Mouse (Mus musculus): Measurements from ENCODE around the gene Gpn3.

- TF ChIP-seq GATA1 (IDR thresholded peaks at IDR 0.05; ENCODE audit: borderline replicate concordance, low read length) (no peak), FLI1 (IDR thresholded peaks at IDR 0.05; ENCODE audit: low read length) (no peak)
These were observed 59.5 kb downstream of the Gpn3 start for GRCm38 (mm10) chr5:122431221-122431620.

All from megakaryocyte, embryonic 14.5 days (primary cell).